Mouse (Mus musculus) CD8-positive naive resting alpha-beta T cell, adult 2 months (primary cell): ENCODE results near the gene Foxo3.

Source experiments
- DNase-seq, 2 experiments: peaks; one replicate each; pipeline ENCODE4 v3.0.0; 2022; ENCODE audit warnings: low read depth in 2 of 2, low spot score in 2 of 2

Gene Foxo3

DNA sequence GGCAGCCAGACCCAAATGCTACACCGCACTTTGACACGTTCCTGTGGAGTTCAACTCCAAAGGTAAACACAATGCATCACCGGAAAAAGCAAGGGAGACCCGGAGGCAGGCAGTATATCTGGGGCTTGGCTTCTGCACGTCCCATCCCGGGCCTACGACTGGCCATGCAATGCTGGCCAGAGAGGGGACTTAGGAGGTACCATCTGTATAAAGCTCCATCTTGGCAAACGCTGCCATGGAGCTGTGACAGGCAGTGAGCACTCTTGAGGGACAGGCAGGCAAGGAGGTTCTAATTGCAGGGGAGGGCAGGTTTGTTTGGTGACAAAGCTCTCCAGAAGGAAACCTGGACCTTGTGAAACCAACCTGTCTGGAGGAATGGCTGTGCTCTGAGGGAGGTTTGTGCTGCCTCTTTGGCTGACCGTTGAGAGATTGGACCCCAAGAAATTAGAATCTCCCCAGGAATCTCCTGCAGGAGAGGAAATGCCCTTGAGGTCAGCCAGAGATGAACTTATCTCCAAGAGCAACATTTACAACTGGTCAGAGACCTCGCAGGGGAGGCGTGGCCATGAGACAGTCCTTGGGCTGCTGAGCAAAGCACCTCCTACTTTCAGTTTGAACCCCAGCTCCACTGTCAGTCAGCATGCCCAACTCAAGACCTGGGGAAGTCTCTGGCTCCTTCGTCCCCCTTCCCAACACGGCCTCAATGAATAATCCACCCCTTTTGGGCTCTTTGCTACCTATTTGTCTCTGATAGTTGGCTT lies 86.7 kb downstream of the Foxo3 start:
- no peak for DNase-seq

DNA sequence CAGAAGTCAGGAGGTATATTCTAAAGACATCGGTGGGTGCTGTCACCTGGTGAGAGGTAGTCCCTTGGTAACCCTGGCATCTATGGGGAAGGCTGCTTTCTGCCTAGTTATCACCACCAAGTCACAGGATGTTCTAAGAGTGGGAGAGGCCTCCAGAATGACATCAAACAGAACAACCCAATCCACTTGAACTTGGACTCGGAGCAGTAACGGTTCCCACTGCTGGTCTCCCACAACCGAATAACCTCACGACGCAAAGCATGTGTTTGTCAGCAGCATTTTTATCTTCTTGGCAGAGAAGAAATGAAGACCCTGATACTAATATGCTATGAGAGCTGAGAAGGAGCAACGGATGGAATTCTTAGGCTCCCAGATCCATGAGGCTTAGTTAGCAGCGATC lies 87.5 kb downstream of the Foxo3 start:
- no peak for DNase-seq

GRCm38 (mm10) chr10:42188091-42188490 lies 88.5 kb downstream of the Foxo3 start:
- DNase-seq: no peak

DNA sequence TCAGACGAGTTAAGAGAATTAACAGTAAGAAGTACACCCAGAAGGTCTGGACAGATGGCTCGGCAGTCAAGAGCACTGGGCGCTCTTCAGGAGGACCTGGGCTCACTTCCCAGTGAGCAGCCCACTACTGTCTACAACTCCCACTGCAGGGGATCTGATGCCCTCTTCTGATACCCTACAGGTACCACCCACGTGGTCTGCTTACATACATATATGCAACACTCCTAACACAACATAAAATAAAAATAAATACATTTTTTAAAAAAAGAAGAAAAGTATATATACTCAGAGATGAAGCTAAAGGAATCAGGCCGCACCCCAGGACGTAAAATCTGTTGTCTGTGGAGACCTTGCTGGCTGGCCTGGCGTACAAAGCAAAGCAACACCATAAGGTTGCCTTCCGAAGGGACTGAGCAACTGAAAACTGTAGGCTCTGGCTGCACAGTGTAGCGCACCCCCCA lies 89.6 kb downstream of the Foxo3 start:
- DNase-seq: no peak

DNA sequence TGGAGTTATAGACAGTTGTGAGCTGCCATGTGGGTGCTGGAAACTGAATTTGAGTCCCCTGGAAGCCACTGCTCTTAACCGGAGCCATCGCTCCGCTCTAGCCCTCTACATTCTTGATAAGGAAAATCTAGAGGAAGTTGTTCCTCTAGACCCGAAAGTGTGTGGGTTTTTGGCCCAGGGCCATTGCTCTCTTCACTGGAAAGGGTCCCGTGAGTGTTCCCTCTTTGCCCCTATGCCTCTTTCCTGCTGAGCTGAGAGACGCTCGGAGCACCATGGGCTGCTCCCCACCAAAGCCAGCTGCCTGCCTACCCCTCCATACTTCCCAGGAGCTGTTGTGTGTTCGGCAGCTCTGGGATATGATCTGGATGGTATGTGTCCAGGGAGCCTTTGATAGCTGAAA lies 96.2 kb downstream of the Foxo3 start:
- no peak for DNase-seq

GRCm38 (mm10) chr10:42178751-42179150 lies 97.8 kb downstream of the Foxo3 start:
- DNase-seq: no peak

DNA sequence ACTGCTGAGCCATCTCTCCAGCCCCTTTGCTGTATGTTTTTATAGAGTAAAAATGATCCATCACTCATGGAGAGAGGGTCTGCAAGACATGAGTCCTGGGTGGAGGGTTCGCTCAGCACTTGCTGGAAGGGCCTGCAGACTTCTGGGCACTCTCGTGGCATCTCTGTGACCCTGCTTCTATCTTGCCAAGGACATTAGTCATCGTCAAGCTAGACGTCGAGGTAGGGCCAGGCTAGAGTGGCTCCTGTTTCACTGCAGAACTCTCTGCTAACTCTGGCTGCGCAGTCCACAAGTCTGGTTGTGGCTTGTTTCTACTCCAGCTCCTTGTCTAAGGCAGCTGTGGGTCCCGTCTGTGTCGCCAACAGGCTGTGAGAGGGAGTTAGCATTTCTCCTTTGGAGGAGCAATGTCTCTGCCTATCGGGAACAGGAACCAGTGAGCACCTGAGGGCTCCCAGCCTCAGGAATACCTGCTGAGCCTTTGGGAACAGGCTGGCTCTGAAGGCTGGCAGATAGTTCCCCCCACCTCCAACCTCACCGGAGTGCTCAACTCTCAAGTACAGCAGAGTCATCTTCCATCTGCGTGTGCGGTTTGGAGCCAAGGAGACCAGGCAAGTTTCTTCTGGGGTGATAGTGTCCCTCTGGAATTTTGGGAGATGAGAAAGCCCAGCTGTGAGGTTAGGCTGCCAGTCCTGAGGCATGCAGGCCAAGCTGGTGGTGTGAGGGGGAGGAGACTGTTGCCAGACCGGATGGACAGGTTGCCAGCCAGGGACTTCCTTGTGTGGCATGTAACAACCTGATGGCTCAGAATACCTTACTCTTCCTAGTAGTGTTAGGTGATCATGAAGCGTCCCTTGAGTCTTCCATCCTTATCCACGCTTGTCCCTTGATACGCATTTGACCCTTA lies 98.5 kb downstream of the Foxo3 start:
- DNase-seq: no peak

DNA sequence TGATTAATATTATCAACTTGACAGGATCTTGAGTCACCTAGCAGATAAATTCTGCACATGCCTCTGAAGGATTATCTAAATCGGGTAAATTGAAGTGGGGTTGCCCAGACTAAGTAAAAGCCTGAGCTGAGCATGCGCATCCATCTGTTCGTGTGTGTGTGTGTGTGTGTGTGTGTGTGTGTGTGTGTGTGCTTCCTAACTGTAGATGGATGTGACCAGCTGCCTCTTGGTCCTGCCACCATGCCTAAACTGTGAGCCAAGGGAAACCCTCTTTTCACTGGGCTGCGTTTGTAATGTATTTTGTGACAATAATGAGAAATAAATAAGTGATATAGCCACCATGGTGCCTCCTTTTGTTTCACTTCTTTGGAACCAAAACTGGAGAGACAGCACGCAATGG lies 102.3 kb downstream of the Foxo3 start:
- DNase-seq: no peak

DNA sequence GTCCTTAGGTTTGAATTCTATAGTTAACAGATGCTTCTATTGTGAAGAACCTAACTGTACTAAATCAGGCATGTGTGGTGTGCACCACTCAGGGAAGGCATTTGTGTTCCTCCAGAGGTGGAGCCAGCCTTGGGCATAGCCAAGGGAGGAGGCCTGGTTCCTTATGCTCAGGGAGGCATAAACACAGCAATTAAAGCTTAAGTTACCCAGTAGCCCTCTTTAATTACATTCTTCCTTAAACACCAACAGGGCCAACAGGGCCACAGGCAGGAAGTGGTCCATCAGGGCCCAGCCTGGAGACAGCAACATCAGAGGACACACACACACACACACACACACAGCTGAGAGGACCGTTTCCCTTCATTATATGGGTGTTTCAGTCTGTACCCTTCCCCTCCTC lies 102.7 kb downstream of the Foxo3 start:
- no peak for DNase-seq

DNA sequence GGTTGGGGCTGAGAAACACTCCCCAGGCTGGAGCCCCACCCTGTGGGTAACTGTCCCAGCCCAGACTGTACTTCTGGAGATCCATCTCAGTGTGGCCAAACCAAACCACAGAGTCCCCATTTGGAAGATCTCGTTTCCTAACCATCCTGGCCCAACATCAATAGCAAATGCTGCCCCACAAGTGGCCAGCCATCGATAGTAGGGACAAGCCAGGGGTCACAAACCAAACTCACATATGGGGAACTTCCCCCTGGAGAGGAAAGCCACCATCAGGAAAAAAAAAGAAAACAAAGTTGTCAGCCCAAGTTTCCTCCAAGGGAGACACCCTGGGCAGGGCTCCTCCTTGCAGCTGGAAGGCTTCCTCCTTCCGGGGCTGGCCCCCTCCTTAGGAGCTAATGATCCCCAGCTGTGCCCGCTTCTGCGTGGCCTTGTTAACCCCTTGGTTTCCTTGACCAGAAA lies 105.6 kb downstream of the Foxo3 start:
- DNase-seq: no peak

- DNase-seq: no peak
These were observed 106.4 kb downstream of the Foxo3 start for GRCm38 (mm10) chr10:42170201-42170600.

- no peak for DNase-seq
These were observed 121.8 kb downstream of the Foxo3 start for GRCm38 (mm10) chr10:42154727-42155126.

DNA sequence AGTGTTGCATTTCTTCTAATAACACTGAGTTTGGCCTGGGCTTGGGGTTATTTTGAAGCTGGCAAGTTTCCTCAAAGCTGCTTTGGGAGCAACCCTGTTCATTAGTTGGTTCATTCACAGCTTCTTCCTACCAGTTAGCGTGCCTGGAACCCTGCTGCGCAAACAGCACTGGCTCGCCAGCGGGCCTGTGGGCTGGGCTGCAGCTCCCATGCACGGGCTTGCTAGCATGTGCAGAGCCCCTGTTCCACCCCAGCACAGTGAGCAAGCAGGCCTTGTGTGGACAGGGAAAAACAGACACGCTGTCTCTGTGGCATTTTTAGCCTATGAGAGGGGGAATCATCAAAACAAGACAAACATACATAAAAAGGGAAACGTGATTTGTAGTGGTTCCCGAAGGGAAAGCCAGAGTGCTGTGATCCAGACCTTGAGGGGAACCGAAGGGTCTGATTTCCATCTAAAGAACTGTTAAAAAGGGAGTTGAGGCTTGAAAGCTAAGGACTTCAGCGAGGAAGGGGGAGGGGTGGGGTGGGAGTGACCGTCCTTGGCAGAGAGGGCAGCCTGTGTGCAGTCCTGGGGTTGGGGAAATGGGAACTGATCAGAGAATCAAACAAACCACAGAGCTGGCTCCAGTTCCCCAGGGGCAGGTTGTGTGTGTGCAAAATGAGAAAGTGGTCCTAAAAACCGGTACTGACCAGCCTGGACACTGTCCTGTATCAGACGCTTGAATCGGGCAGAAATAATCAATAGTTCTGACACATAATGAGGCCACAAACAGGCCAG lies 123.9 kb downstream of the Foxo3 start:
- DNase-seq: no peak

DNA sequence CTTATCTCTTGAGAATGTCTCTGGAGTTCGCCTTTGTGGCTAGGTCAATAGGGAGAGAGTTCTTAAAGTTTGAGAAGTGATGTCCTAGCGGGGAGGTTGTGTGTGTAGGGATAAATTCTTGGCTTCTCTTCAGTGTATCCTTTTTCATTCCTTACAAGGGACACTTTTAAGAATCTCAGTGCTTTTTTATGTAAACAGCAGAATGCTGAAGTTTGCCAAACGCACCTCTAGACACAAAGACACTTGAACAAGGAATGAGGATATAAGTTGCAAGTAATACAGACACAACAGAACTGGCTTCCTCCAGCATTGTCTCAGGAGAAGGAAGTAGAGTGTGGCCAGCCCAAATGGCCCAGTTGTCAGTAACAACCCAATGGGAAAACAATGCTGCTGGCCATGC lies 126.8 kb downstream of the Foxo3 start:
- no peak for DNase-seq

GRCm38 (mm10) chr10:42148326-42148725 lies 128.2 kb downstream of the Foxo3 start:
- DNase-seq: no peak

- no peak for DNase-seq
These were observed 131.3 kb downstream of the Foxo3 start for GRCm38 (mm10) chr10:42145221-42145620.

- DNase-seq: no peak
These were observed 131.8 kb downstream of the Foxo3 start for GRCm38 (mm10) chr10:42144788-42145187.

- no peak for DNase-seq
These were observed 132.4 kb downstream of the Foxo3 start for GRCm38 (mm10) chr10:42144176-42144575.

- no peak for DNase-seq
These were observed 133.8 kb downstream of the Foxo3 start for GRCm38 (mm10) chr10:42142791-42143190.

DNA sequence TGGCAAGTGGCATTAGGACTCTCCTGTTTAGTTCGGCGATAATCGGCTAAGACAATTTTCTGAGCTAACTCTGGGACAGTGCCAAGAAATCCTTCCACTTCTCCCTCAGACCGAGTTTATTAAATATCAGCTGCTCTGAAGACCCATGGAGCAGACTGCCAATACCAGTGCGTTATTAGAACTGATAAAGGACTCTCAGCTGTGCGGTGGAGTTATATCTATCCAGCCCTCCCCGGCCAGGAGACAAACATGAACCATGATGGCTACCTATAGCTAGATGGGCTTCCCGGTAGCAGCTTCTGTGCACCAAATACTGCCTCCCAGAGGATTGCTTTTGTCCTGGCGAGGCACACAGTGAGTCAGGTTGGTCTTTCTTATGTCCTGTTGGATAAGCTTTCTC lies 134.5 kb downstream of the Foxo3 start:
- no peak for DNase-seq

DNA sequence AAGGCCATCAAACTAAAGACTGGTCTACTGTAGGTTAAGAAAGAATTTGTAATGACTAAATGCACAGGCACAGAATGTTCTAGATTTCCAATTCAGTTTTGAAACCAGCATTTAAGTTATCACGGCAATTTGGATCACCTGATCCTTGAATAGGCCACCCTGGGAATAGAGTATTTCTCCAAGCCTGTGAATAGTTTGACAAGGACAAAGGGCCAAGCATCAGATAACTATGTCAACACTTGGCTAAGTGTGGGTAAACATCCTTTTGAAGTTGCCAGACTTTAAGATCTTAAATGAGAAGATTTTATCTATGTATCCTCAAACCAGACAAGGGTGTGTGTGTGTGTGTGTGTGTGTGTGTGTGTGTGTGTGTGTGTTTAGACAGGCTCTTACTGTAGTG lies 136.8 kb downstream of the Foxo3 start:
- DNase-seq: no peak
